In genomic region chr12:52799717-52800116, GRCm38 (mm10) we compare ENCODE assay signal across 25 mouse cellular contexts.
DNase-seq lines count a peak whose midpoint lies in the region; ATAC-seq lines count a peak whose summit lies in the region.
"Had no signal": no experiment of that assay in that cellular context is flagged by ENCODE, and none has a peak within 500 bp of the region (broad histone marks: within the 10 kb centered on the region; RNA-seq: fewer than 3 reads in every experiment).

No protein-coding gene starts in this region.

- peak overlapping the region; percentile 47 for H3K4me2 ChIP-seq in heart, embryonic 12.5 days
- H3K4me2 ChIP-seq in heart, embryonic 14.5 days (ENCODE audit: low read length), result peak overlapping the region; percentile 51
- H3K4me2 ChIP-seq in heart, embryonic 16.5 days (ENCODE audit: low read depth, low read length), result peak overlapping the region; percentile 20; the same call in 1 of the 2 replicates
- H3K4me2 ChIP-seq: embryonic facial prominence, embryonic 12.5 days; forebrain, embryonic 13.5 days had no signal

- intact Hi-C loops in heart, postnatal 14 days (cut with DNase I), result no loop called here

- ATAC-seq in heart, embryonic 12.5 days (ENCODE audit: insufficient number of reproducible peaks, low FRiP score), result peak; percentile 61; the same call in 1 of the 2 replicates
- ATAC-seq in heart, embryonic 14.5 days (ENCODE audit: insufficient number of reproducible peaks, insufficient read depth, low FRiP score, low read depth), result peak; percentile 66; the same call in 1 of the 2 replicates
- peak; percentile 74 for ATAC-seq in heart, embryonic 16.5 days (replicated peaks; ENCODE audit: extremely low read depth, insufficient read depth, low FRiP score)
- ATAC-seq: activated CD4-positive, CD25-positive, alpha-beta regulatory T cell, adult 4 months; CD4-positive, CD25-positive, alpha-beta regulatory T cell, adult 4 months; forebrain, embryonic 13.5 days; Patski had no signal

- H3K27me3 ChIP-seq in heart, embryonic 10.5 days (ENCODE audit: insufficient read depth, poor library complexity, severe bottlenecking), result no peaks in the 10 kb centered on the region
- no peaks in the 10 kb centered on the region for H3K27me3 ChIP-seq in heart, embryonic 12.5 days (replicated peaks)
- no peaks in the 10 kb centered on the region for H3K27me3 ChIP-seq in heart, embryonic 14.5 days (ENCODE audit: control insufficient read depth, insufficient read depth, low read length)
- no peaks in the 10 kb centered on the region for H3K27me3 ChIP-seq in heart, embryonic 16.5 days (ENCODE audit: control insufficient read depth, insufficient read depth, low read length)
- H3K27me3 ChIP-seq: CH12.LX; embryonic facial prominence, embryonic 12.5 days; forebrain, embryonic 13.5 days; Patski had no signal

- no peaks in the 10 kb centered on the region for H3K9me3 ChIP-seq in heart, embryonic 10.5 days
- no peaks in the 10 kb centered on the region for H3K9me3 ChIP-seq in heart, embryonic 12.5 days (replicated peaks)
- H3K9me3 ChIP-seq in heart, embryonic 14.5 days (ENCODE audit: control insufficient read depth, low read length), result no peaks in the 10 kb centered on the region
- no peaks in the 10 kb centered on the region for H3K9me3 ChIP-seq in heart, embryonic 16.5 days (replicated peaks; ENCODE audit: control insufficient read depth, low read length)
- H3K9me3 ChIP-seq: embryonic facial prominence, embryonic 10.5 days; embryonic facial prominence, embryonic 12.5 days; forebrain, embryonic 13.5 days had no signal

- peak overlapping the region; percentile 4; the same call in 1 of the 2 replicates for H3K27ac ChIP-seq in heart, embryonic 10.5 days
- H3K27ac ChIP-seq in heart, embryonic 12.5 days (ENCODE audit: poor library complexity, severe bottlenecking), result peak overlapping the region; percentile 32
- H3K27ac ChIP-seq in heart, embryonic 14.5 days (replicated peaks in 1 of 2; ENCODE audit: control insufficient read depth in 1 of 2, insufficient read depth in 1 of 2, low read depth in 2 of 2, low read length in 2 of 2), result peak overlapping the region in 1 of 2 experiments; percentile 50; a peak in 2 of 4 replicates
- H3K27ac ChIP-seq in heart, embryonic 16.5 days (ENCODE audit: low read length), result peak overlapping the region; percentile 38; the same call in 1 of the 2 replicates
- H3K27ac ChIP-seq: embryonic facial prominence, embryonic 10.5 days; embryonic facial prominence, embryonic 12.5 days; forebrain, embryonic 13.5 days had no signal

- no peak overlapping the region for H3K4me3 ChIP-seq in heart, embryonic 10.5 days
- H3K4me3 ChIP-seq in heart, embryonic 12.5 days, result no peak overlapping the region
- H3K4me3 ChIP-seq in heart, embryonic 14.5 days (ENCODE audit: control insufficient read depth in 1 of 2, insufficient read depth in 1 of 2, low read depth in 1 of 2, low read length in 2 of 2), result no peak overlapping the region
- no peak overlapping the region for H3K4me3 ChIP-seq in heart, embryonic 16.5 days (ENCODE audit: low read length)
- H3K4me3 ChIP-seq: embryonic facial prominence, embryonic 10.5 days; embryonic facial prominence, embryonic 12.5 days; forebrain, embryonic 13.5 days had no signal

- peaks cover 16% of the 10 kb centered on the region; the same call in 1 of the 2 replicates for H3K4me1 ChIP-seq in heart, embryonic 10.5 days
- H3K4me1 ChIP-seq in heart, embryonic 12.5 days (replicated peaks), result peaks cover 22% of the 10 kb centered on the region
- H3K4me1 ChIP-seq in heart, embryonic 14.5 days (ENCODE audit: control insufficient read depth in 2 of 2, insufficient read depth in 2 of 2, low read length in 2 of 2), result peaks cover 12 to 20% of the 10 kb centered on the region in 2 experiments; a peak in 3 of 4 replicates
- peaks cover 10% of the 10 kb centered on the region for H3K4me1 ChIP-seq in heart, embryonic 16.5 days (ENCODE audit: control insufficient read depth, insufficient read depth, low read length)
- H3K4me1 ChIP-seq: embryonic facial prominence, embryonic 10.5 days had no signal

- peak; percentile 78 for DNase-seq in heart, embryonic 10.5 days (ENCODE audit: low spot score)
- DNase-seq in heart, postnatal 14 days, result no peak
- no peak for DNase-seq in heart, postnatal 4 days
- no peak for DNase-seq in heart, adult 18-20 months
- no peak for DNase-seq in heart, adult 8-10 months (ENCODE audit: low spot score)
- DNase-seq: adrenal gland, adult 8-10 months; adrenal gland, postnatal 14 days; adrenal gland, postnatal 36 days; B cell, adult 2 months; cerebellum, adult 11-12 months; cerebellum, adult 2 months; cerebellum, adult 9-10 months; cerebellum, postnatal 10 days; cerebellum, postnatal 25 days had no signal

- 60% methylated on average over 9 of the region's 9 CpGs for WGBS in heart, embryonic 10.5 days
- 42% methylated on average over 9 of the region's 9 CpGs for WGBS in heart, embryonic 12.5 days
- WGBS in heart, embryonic 14.5 days, result 40% methylated on average over 9 of the region's 9 CpGs
- 43% methylated on average over 9 of the region's 9 CpGs for WGBS in heart, embryonic 16.5 days

- no peaks in the 10 kb centered on the region for H3K36me3 ChIP-seq in heart, embryonic 10.5 days
- no peaks in the 10 kb centered on the region for H3K36me3 ChIP-seq in heart, embryonic 12.5 days
- H3K36me3 ChIP-seq in heart, embryonic 14.5 days (ENCODE audit: control insufficient read depth, insufficient read depth, low read length), result no peaks in the 10 kb centered on the region
- H3K36me3 ChIP-seq in heart, embryonic 16.5 days (ENCODE audit: control insufficient read depth, insufficient read depth), result no peaks in the 10 kb centered on the region
- H3K36me3 ChIP-seq: embryonic facial prominence, embryonic 10.5 days; embryonic facial prominence, embryonic 12.5 days; G1E had no signal

- no peak overlapping the region for H3K9ac ChIP-seq in heart, embryonic 12.5 days
- H3K9ac ChIP-seq in heart, embryonic 14.5 days (ENCODE audit: low read length), result no peak overlapping the region
- no peak overlapping the region for H3K9ac ChIP-seq in heart, embryonic 16.5 days (ENCODE audit: low read length)
- H3K9ac ChIP-seq: embryonic facial prominence, embryonic 12.5 days; forebrain, embryonic 13.5 days had no signal
